8 mouse cellular contexts compared by ENCODE assay signal in genomic region chr5:120156166-120156909, GRCm38 (mm10). TPM values are rescaled to one million over a fixed set of nuclear protein-coding genes. Genes with fewer than 3 reads are reported as not detected.
A peak's percentile ranks its signal among the peaks of the same experiment; 100 is the strongest.
DNase-seq lines count a peak whose midpoint lies in the region; ATAC-seq and TF ChIP-seq lines count a peak whose summit lies in the region.

No protein-coding gene starts in this region.

- no peak for DNase-seq in liver
- peak; percentile 80 for DNase-seq in heart, adult 8-10 months (ENCODE audit: low spot score)
- DNase-seq in midbrain, postnatal 0 days (ENCODE audit: low spot score): peak; percentile 48
- DNase-seq in cerebellum, adult 2 months: no peak
- no peak for DNase-seq in cerebellum, adult 18-20 months
- DNase-seq in frontal cortex, adult 2 months (ENCODE audit: extremely low spot score in 1 of 2, low spot score in 1 of 2): no peak

- H3K9me3 ChIP-seq in liver, embryonic 16.5 days (replicated peaks; ENCODE audit: control insufficient read depth, low read length): no peaks in the 10 kb centered on the region
- no peaks in the 10 kb centered on the region for H3K9me3 ChIP-seq in intestine, postnatal 0 days (ENCODE audit: control insufficient read depth)
- no peaks in the 10 kb centered on the region for H3K9me3 ChIP-seq in midbrain, postnatal 0 days (ENCODE audit: low read length)

- no peak for TF ChIP-seq CTCF in intestine, postnatal 0 days (IDR thresholded peaks at IDR 0.05; ENCODE audit: low read depth)
- peak; percentile 10; the same call in 1 of the 2 replicates for TF ChIP-seq CTCF in midbrain, postnatal 0 days (IDR thresholded peaks at IDR 0.05)
- TF ChIP-seq CTCF in cerebellum, adult 2 months (IDR thresholded peaks at IDR 0.05; ENCODE audit: borderline replicate concordance, insufficient read depth, low read depth, low read length): no peak

- no peak overlapping the region for H3K4me3 ChIP-seq in liver, embryonic 16.5 days (ENCODE audit: low read depth, low read length)
- H3K4me3 ChIP-seq in intestine, postnatal 0 days (ENCODE audit: low read depth, low read length): no peak overlapping the region
- H3K4me3 ChIP-seq in midbrain, postnatal 0 days (ENCODE audit: low read depth, low read length): no peak overlapping the region
- no peak overlapping the region for H3K4me3 ChIP-seq in cerebellum, adult 2 months (replicated peaks; ENCODE audit: insufficient read depth, low read depth, low read length)

- H3K9ac ChIP-seq in liver, embryonic 16.5 days (ENCODE audit: low read depth, low read length): no peak overlapping the region
- H3K9ac ChIP-seq in intestine, postnatal 0 days (ENCODE audit: low read depth, low read length): 0 out of 2 replicates have a peak overlapping the region, but pooled peaks have one; percentile 11
- H3K9ac ChIP-seq in midbrain, postnatal 0 days (replicated peaks; ENCODE audit: low read length, poor library complexity, severe bottlenecking): peak overlapping the region; percentile 48; the same call in 1 of the 2 replicates

- H3K27ac ChIP-seq in liver, embryonic 16.5 days (ENCODE audit: low read length): no peak overlapping the region
- no peak overlapping the region for H3K27ac ChIP-seq in intestine, postnatal 0 days (ENCODE audit: low read depth, low read length)
- peak overlapping the region; percentile 69 for H3K27ac ChIP-seq in midbrain, postnatal 0 days (ENCODE audit: low read depth, low read length)
- no peak overlapping the region for H3K27ac ChIP-seq in cerebellum, adult 2 months (ENCODE audit: insufficient read depth, low read length)

- WGBS in liver, embryonic 16.5 days (ENCODE audit: insufficient replicate concordance): 59% methylated on average over 21 of the region's 21 CpGs
- 61% methylated on average over 21 of the region's 21 CpGs for WGBS in intestine, postnatal 0 days
- 43% methylated on average over 21 of the region's 21 CpGs for whole genome bisulfite sequencing in midbrain, postnatal 0 days
- WGBS in cerebellum, adult 2 months: 77% methylated on average over 21 of the region's 21 CpGs

- H3K4me1 ChIP-seq in liver, embryonic 16.5 days (ENCODE audit: control insufficient read depth, low read depth, low read length): peaks cover 9% of the 10 kb centered on the region
- H3K4me1 ChIP-seq in intestine, postnatal 0 days (replicated peaks; ENCODE audit: control insufficient read depth, insufficient read depth, low read length): no peaks in the 10 kb centered on the region
- H3K4me1 ChIP-seq in midbrain, postnatal 0 days (ENCODE audit: insufficient read depth, low read length): 0 out of 2 replicates have a peak, but pooled peaks cover 6% of the 10 kb centered on the region
- peaks cover 15% of the 10 kb centered on the region for H3K4me1 ChIP-seq in cerebellum, adult 2 months (ENCODE audit: control insufficient read depth, insufficient read depth, low read length)

- peak; percentile 12; the same call in 1 of the 2 replicates for ATAC-seq in liver, embryonic 16.5 days (ENCODE audit: low read depth)
- ATAC-seq in intestine, postnatal 0 days: no peak
- no peak for ATAC-seq in midbrain, postnatal 0 days (ENCODE audit: low FRiP score)

- H3K36me3 ChIP-seq in liver, embryonic 16.5 days (ENCODE audit: control insufficient read depth, insufficient read depth): no peaks in the 10 kb centered on the region
- no peaks in the 10 kb centered on the region; the same call in 1 of the 2 replicates for H3K36me3 ChIP-seq in intestine, postnatal 0 days (ENCODE audit: control insufficient read depth, insufficient read depth)
- no peaks in the 10 kb centered on the region for H3K36me3 ChIP-seq in midbrain, postnatal 0 days (ENCODE audit: insufficient read depth, low read length)

- TF ChIP-seq POLR2A in cerebellum, adult 2 months (IDR thresholded peaks at IDR 0.05; ENCODE audit: borderline replicate concordance, insufficient read depth, low read length): no peak

- H3K4me2 ChIP-seq in liver, embryonic 16.5 days (ENCODE audit: low read depth, low read length): no peak overlapping the region
- no peak overlapping the region for H3K4me2 ChIP-seq in intestine, postnatal 0 days (replicated peaks; ENCODE audit: low read depth)
- H3K4me2 ChIP-seq in midbrain, postnatal 0 days (ENCODE audit: low read depth, low read length, poor library complexity, severe bottlenecking): no peak overlapping the region

- no peaks in the 10 kb centered on the region for H3K27me3 ChIP-seq in liver, embryonic 16.5 days (ENCODE audit: control insufficient read depth, insufficient read depth, low read depth, low read length)
- H3K27me3 ChIP-seq in intestine, postnatal 0 days (replicated peaks; ENCODE audit: control insufficient read depth, insufficient read depth, low read length): no peaks in the 10 kb centered on the region
- no peaks in the 10 kb centered on the region for H3K27me3 ChIP-seq in midbrain, postnatal 0 days (ENCODE audit: insufficient read depth, low read length)
- H3K27me3 ChIP-seq in cerebellum, adult 2 months (ENCODE audit: control insufficient read depth, insufficient read depth, low read length): no peaks in the 10 kb centered on the region

RNA-seq across cellular contexts. Expression of gene Rbm19, which starts 40.1 kb away (rescaled TPM):
- polyA plus RNA-seq in liver, embryonic 16.5 days (2015; fragmentation: Nextera tagmentation; extraction: Ambion mirVana): 8.8 and 10.5 TPM in 2 replicates
- 10 to 100 TPM; 18.9 to 25.9 (median 21.1) TPM for total RNA-seq in heart, adult 8-10 months (2022)
- 12.0 and 14.9 TPM in 2 replicates for polyA plus RNA-seq in intestine, postnatal 0 days (2015; fragmentation: Nextera tagmentation; extraction: Ambion mirVana)
- total RNA-seq in midbrain, postnatal 0 days (2014; rRNA removed): 34.5 and 34.7 TPM in 2 replicates
- 17.5 and 17.9 TPM in 2 replicates for polyA plus RNA-seq in midbrain, postnatal 0 days (2015; fragmentation: Nextera tagmentation; extraction: Ambion mirVana)
- 13.8 and 15.3 TPM in 2 replicates for polyA plus RNA-seq in cerebellum, adult 2 months (2012; rRNA removed)
- polyA plus RNA-seq in frontal cortex, adult 2 months (2012; rRNA removed): 8.9 and 9.6 TPM in 2 replicates

Comparison
In these comparisons a context has a peak if more than half of its experiments do, and no peak if none do; other contexts are left out.
1. DNase-seq: peak in heart, adult 8-10 months (single experiment) and midbrain, postnatal 0 days (single experiment); none in liver (single experiment), cerebellum, adult 2 months (0 of 2), cerebellum, adult 18-20 months (0 of 2) and frontal cortex, adult 2 months (0 of 2).